Mouse (Mus musculus): Measurements from ENCODE around the gene 4933411K16Rik. TPM values are rescaled to one million over a fixed set of nuclear protein-coding genes. Genes with fewer than 3 reads are reported as not detected.
A peak's percentile ranks its signal among the peaks of the same experiment; 100 is the strongest.

Gene 4933411K16Rik
- polyA plus RNA-seq, 1 experiment: 0.18 TPM

DNA sequence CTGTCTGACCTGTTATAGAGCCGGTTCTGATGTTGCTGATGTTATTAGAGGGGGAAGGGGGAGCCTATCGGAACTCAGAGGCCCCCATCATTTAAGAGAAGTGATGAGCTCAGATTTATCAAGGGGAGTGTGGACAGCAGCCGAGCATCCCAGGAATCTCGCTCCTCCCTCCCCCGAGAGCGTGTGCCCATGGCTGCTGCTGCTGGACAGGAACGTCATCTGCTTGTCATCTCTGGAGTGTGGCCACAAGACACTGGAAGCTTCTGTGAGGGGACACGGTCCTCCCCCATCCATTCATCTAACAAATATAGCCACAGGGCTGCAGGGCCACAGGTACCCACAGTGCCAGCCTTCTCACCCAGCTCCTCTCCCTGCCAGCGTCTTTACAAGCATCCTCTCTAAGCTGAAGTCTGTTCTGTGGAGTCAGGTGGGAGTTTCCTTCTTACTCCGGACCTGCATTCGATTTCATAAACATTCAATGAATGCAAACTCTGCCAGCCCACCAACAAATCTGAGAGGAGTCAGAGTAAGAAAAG, 14.8 kb upstream of the 4933411K16Rik start:
- Histone ChIP-seq H3ac (ENCODE audit: control insufficient read depth, insufficient read length, low read depth) (no peak overlapping the region), H3K27me3 (ENCODE audit: control insufficient read depth, insufficient read depth, insufficient read length) (no peaks in the 10 kb centered on the region), H3K79me2 (ENCODE audit: control insufficient read depth, insufficient read depth) (no peaks in the 10 kb centered on the region), H3K4me3 (ENCODE audit: insufficient read depth, poor library complexity, severe bottlenecking) (no peak overlapping the region), H3K79me3 (ENCODE audit: low read depth) (no peaks in the 10 kb centered on the region), H3K36me3 (ENCODE audit: control insufficient read depth, insufficient read depth) (peaks cover 21% of the 10 kb centered on the region)
- TF ChIP-seq MYOD1 (IDR thresholded peaks at IDR 0.05; ENCODE audit: control insufficient read depth, insufficient read length, low read depth) (no peak), CTCF (IDR thresholded peaks at IDR 0.05; ENCODE audit: control insufficient read depth, insufficient read depth, insufficient read length) (no peak), CEBPB (IDR thresholded peaks at IDR 0.05; ENCODE audit: low read depth) (no peak), MYOG (IDR thresholded peaks at IDR 0.05; ENCODE audit: control insufficient read depth, extremely low read depth, insufficient read length) (no peak)

DNA sequence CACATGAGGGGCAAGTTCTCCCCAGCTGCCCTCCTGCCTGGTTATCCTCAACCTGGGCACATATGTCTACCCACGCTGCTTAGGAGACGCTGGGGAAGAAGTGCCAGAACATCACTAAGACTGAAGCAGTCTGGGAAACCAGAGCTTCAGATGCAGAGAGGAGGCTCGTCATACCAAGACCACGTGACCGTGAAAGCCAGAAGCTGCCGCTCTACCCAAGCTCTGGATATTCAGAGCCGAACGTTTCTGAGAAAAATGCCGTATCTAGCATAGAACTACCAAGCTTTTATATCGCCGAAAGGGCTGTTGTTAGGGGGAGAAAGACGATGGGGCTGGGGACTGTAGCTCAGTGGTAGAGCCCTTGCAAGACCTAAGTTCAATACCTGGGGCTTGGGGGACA, 13.7 kb upstream of the 4933411K16Rik start:
- H3ac ChIP-seq (ENCODE audit: control insufficient read depth, insufficient read length, low read depth): no peak overlapping the region
- peaks cover 11% of the 10 kb centered on the region for H3K36me3 ChIP-seq (ENCODE audit: control insufficient read depth, insufficient read depth)
- TF ChIP-seq USF1 (IDR thresholded peaks at IDR 0.05; ENCODE audit: low read depth) (no peak), MAX (IDR thresholded peaks at IDR 0.05) (no peak), CEBPB (IDR thresholded peaks at IDR 0.05; ENCODE audit: low read depth) (no peak), FOSL1 (IDR thresholded peaks at IDR 0.05; ENCODE audit: insufficient read depth, low read length, poor library complexity, severe bottlenecking) (no peak), MYOG (IDR thresholded peaks at IDR 0.05; ENCODE audit: control insufficient read depth, extremely low read depth, insufficient read length) (no peak), MYOD1 (IDR thresholded peaks at IDR 0.05; ENCODE audit: control insufficient read depth, insufficient read length, low read depth) (no peak), CTCF (IDR thresholded peaks at IDR 0.05; ENCODE audit: control insufficient read depth, insufficient read depth, insufficient read length) (no peak)
- no peaks in the 10 kb centered on the region for H3K27me3 ChIP-seq (ENCODE audit: control insufficient read depth, insufficient read depth, insufficient read length)
- no peaks in the 10 kb centered on the region for H3K79me3 ChIP-seq (ENCODE audit: low read depth)
- no peak overlapping the region for H3K4me3 ChIP-seq (ENCODE audit: insufficient read depth, poor library complexity, severe bottlenecking)
- no peaks in the 10 kb centered on the region for H3K79me2 ChIP-seq (ENCODE audit: control insufficient read depth, insufficient read depth)

DNA sequence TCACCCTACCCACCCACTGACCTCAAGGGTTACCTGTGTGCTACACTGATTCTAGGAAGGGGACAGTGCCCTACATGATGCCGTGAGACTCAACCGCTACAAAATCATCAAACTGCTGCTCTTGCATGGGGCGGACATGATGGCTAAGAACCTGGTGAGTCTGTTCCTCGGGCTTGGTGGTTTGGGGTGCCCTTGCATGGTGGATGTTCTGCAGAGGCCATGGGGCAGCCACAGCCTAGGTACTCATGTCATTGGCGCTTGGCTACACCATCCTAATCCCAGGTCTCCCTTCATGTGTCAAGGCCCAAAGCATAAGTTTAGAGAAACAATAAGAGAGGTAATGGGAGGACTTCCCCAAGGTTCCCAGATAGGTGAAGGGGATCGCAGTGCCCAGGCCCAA, 8.1 kb upstream of the 4933411K16Rik start:
- Histone ChIP-seq H3ac (ENCODE audit: control insufficient read depth, insufficient read length, low read depth) (no peak overlapping the region), H3K4me3 (ENCODE audit: insufficient read depth, poor library complexity, severe bottlenecking) (no peak overlapping the region), H3K36me3 (ENCODE audit: control insufficient read depth, insufficient read depth) (no peaks in the 10 kb centered on the region), H3K79me3 (ENCODE audit: low read depth) (no peaks in the 10 kb centered on the region), H3K79me2 (ENCODE audit: control insufficient read depth, insufficient read depth) (no peaks in the 10 kb centered on the region), H3K27me3 (ENCODE audit: control insufficient read depth, insufficient read depth, insufficient read length) (no peaks in the 10 kb centered on the region)
- no peak for TF ChIP-seq MYOD1 (IDR thresholded peaks at IDR 0.05; ENCODE audit: control insufficient read depth, insufficient read length, low read depth)

DNA sequence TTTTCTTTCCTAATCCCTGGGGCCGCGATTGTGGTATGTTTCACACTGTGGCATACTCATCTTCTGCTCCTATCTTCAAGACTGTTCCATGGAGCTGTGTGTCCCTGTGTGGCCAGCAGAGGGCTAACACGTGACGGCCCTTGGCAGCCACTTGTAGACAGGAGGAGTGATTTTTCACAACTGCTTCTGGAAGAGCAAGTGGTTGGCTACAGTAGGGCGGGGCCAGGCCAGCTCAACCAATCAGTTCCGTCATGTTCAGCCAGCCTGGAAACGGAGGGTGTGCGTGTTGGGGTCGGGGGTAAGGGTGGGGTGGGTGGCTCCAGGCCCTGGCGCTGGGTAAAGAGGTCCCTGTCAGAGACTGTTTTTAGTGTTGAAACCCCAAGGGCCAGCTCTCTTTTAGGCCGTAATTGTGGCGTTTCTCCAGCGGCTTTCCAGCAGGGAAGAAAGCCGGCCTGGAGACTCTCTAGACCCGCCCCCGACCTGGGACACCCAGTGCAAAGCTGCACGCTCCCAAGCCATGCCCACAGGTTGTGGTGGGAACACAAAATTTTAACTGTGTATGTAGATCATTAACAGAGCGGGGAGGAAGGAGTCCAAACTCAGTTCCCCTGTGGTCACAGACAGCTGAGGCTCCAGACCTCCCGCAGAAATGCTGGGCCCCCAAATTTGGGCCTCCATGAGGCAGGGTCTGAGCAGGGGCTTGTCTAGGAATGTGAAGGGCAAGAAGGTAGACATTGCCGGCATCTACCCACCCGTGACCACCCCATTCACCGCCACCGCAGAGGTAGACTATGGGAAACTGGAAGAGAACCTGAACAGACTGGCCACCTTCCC, 6.6 kb upstream of the 4933411K16Rik start, which contains the start of gene Hoga1:
Gene Hoga1 (plus strand): TSS at position 342 of the 834 bp plus-strand sequence.
- no peak within 1 kb of the TSS for H3K4me3 ChIP-seq (ENCODE audit: insufficient read depth, poor library complexity, severe bottlenecking)
- H3K36me3 ChIP-seq (ENCODE audit: control insufficient read depth, insufficient read depth): no peaks in the 10 kb centered on the region
- TF ChIP-seq MYOD1 (IDR thresholded peaks at IDR 0.05; ENCODE audit: control insufficient read depth, insufficient read length, low read depth) (no peak), USF1 (IDR thresholded peaks at IDR 0.05; ENCODE audit: low read depth) (peak; percentile 90), MYOG (IDR thresholded peaks at IDR 0.05; ENCODE audit: control insufficient read depth, extremely low read depth, insufficient read length) (no peak), MAX (IDR thresholded peaks at IDR 0.05) (peak; percentile 94), FOSL1 (IDR thresholded peaks at IDR 0.05; ENCODE audit: insufficient read depth, low read length, poor library complexity, severe bottlenecking) (no peak), CEBPB (IDR thresholded peaks at IDR 0.05; ENCODE audit: low read depth) (no peak), CTCF (IDR thresholded peaks at IDR 0.05; ENCODE audit: control insufficient read depth, insufficient read depth, insufficient read length) (peak; percentile 57)
- H3K79me2 ChIP-seq (ENCODE audit: control insufficient read depth, insufficient read depth): no peaks in the 10 kb centered on the region
- H3K27me3 ChIP-seq (ENCODE audit: control insufficient read depth, insufficient read depth, insufficient read length): no peaks in the 10 kb centered on the region
- no peaks in the 10 kb centered on the region for H3K79me3 ChIP-seq (ENCODE audit: low read depth)
- no peak within 1 kb of the TSS for H3ac ChIP-seq (ENCODE audit: control insufficient read depth, insufficient read length, low read depth)

DNA sequence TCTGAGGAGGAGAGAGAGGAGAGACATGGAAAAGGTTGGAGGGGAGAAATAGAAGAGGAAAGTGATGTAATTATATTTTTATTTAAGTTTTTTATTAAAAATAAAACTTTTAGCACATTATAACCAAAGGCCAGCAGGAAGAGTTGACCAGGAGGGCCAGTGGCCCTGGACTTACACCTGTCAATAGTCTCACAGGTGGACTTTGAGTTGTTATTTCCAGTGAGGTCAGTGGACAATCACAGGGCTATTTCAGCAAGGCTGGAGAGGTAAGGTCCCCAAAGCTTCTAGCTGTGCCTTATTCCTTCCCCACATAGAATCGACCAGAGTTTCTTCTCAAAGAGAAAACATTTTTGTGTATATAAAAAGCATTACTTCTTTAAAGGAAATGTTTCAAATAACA, 1.8 kb upstream of the 4933411K16Rik start:
- H3K79me3 ChIP-seq (ENCODE audit: low read depth): no peaks in the 10 kb centered on the region
- H3K36me3 ChIP-seq (ENCODE audit: control insufficient read depth, insufficient read depth): no peaks in the 10 kb centered on the region
- H3ac ChIP-seq (ENCODE audit: control insufficient read depth, insufficient read length, low read depth): no peak overlapping the region
- H3K4me3 ChIP-seq (ENCODE audit: insufficient read depth, poor library complexity, severe bottlenecking): no peak overlapping the region
- TF ChIP-seq MAX (IDR thresholded peaks at IDR 0.05): no peak
- no peaks in the 10 kb centered on the region for H3K79me2 ChIP-seq (ENCODE audit: control insufficient read depth, insufficient read depth)
- no peaks in the 10 kb centered on the region for H3K27me3 ChIP-seq (ENCODE audit: control insufficient read depth, insufficient read depth, insufficient read length)

DNA sequence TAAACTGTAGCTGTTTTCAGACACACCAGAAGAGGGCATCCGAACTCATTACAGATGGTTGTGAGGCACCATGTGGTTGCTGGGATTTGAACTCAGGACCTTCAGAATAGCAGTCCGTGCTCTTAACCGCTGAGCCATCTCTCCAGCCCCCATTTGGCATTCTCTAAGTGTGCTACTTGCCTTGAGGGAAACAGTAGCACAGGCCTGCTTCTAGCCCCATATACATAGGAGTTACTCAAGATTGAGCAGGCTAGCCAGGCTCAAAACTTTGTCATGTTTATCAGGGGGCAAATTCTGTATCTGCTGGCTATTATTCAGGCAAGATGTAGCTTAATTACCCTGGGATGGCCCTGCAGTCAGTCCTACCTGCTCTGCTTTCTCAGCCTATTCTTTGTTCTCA, 697 bp upstream of the 4933411K16Rik start:
- no peaks in the 10 kb centered on the region for H3K79me2 ChIP-seq (ENCODE audit: control insufficient read depth, insufficient read depth)
- H3K79me3 ChIP-seq (ENCODE audit: low read depth): no peaks in the 10 kb centered on the region
- H3K27me3 ChIP-seq (ENCODE audit: control insufficient read depth, insufficient read depth, insufficient read length): no peaks in the 10 kb centered on the region
- no peak overlapping the region for H3K4me3 ChIP-seq (ENCODE audit: insufficient read depth, poor library complexity, severe bottlenecking)
- no peak overlapping the region for H3ac ChIP-seq (ENCODE audit: control insufficient read depth, insufficient read length, low read depth)
- H3K36me3 ChIP-seq (ENCODE audit: control insufficient read depth, insufficient read depth): no peaks in the 10 kb centered on the region
- TF ChIP-seq FOSL1 (IDR thresholded peaks at IDR 0.05; ENCODE audit: insufficient read depth, low read length, poor library complexity, severe bottlenecking): no peak
- no peak for TF ChIP-seq CEBPB (IDR thresholded peaks at IDR 0.05; ENCODE audit: low read depth)
- TF ChIP-seq MAX (IDR thresholded peaks at IDR 0.05): no peak
- no peak for TF ChIP-seq USF1 (IDR thresholded peaks at IDR 0.05; ENCODE audit: low read depth)
- no peak for TF ChIP-seq MYOD1 (IDR thresholded peaks at IDR 0.05; ENCODE audit: control insufficient read depth, insufficient read length, low read depth)
- TF ChIP-seq MYOG (IDR thresholded peaks at IDR 0.05; ENCODE audit: control insufficient read depth, extremely low read depth, insufficient read length): no peak
- no peak for TF ChIP-seq CTCF (IDR thresholded peaks at IDR 0.05; ENCODE audit: control insufficient read depth, insufficient read depth, insufficient read length)
